Mouse (Mus musculus) right cerebral cortex, postnatal 36 days (tissue): ENCODE measurements around the gene Rasl11a.
"Not testable (repeated sequence)": the region's sequence is repeated elsewhere in the genome, so short reads cannot be mapped to it uniquely, and the experiment has no call there.

Experiments
- DNase-seq, 2 experiments: peaks; one replicate each; pipeline ENCODE4 v3.0.0; 2022; ENCODE audit warnings: low spot score in 2 of 2, mixed read lengths in 1 of 2

The Rasl11a gene

GRCm38 (mm10) chr5:146892904-146893303, 48.0 kb downstream of the Rasl11a start:
- DNase-seq, result no peak

DNA sequence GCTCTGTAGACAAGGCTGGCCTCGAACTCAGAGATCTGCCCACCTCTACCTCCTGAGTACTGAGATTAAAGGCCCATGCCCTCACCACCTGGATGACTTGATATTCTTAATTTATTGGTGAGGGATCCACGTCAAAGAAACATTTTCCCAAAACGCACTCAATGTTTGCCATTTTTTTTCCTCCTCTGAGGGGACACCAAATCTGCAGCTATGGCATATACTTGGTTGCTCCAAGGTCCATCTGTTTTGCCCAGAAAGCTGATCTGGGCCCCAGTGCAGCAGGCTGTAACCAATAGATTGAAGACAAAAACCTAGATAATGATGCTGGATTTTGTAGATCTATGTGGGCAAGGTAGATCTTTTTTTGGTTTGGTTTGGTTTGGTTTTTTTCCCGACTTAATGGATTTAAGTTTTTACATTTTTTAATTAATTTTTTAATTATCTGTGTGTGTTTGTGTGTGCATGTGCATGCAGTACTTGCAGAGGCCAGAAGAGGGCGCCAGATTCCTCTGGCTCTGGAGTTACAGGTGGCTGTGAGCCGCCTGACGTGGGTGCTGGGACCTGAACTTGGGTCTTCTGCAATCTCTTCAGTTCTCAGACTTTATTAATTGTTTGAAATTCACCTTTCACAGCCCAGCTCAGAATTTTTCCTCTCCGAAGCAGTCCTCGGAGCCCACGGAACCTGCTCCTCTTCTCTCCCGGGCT, 48.8 kb downstream of the Rasl11a start:
- no peak for DNase-seq

- DNase-seq, result not testable (repeated sequence)
These were observed 50.8 kb downstream of the Rasl11a start for GRCm38 (mm10) chr5:146895667-146896066.

DNA sequence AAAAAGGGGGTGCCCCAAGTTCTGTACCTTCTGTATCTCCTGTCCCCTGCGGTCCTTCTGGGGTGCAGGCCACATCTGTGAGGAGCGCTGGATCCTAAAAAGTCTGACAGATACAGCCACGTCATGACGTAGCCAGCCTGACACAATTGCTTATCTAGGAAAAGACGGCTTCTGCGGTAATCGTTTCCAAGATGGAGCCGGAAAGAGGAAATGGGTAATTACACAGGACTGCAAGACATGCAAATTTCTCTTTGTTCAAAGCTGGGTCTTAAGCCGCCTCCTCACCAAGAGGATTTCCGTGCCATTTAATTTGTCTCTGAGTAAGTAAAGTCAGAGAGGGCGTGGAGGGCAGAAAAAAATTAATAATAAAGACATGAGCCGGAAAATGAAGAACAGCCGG, 52.1 kb downstream of the Rasl11a start:
- no peak for DNase-seq
